Mouse (Mus musculus) 3134 (cell line): ENCODE data around the gene Olig1.
"Not testable (repeated sequence)": the region's sequence is repeated elsewhere in the genome, so short reads cannot be mapped to it uniquely, and the experiment has no call there.

Source experiments
- DNase-seq: peaks from one replicate; pipeline ENCODE4 v3.0.0-alpha.2; 2011; ENCODE audit warnings: low spot score; ENCODE audit not compliant: insufficient read length; ENCODE audit errors: extremely low read depth

Gene Olig1

GRCm38 (mm10) chr16:91239024-91239423, 30.5 kb upstream of the Olig1 start:
- no peak for DNase-seq

- no peak for DNase-seq
These were observed 23.3 kb upstream of the Olig1 start for GRCm38 (mm10) chr16:91246292-91246691.

DNA sequence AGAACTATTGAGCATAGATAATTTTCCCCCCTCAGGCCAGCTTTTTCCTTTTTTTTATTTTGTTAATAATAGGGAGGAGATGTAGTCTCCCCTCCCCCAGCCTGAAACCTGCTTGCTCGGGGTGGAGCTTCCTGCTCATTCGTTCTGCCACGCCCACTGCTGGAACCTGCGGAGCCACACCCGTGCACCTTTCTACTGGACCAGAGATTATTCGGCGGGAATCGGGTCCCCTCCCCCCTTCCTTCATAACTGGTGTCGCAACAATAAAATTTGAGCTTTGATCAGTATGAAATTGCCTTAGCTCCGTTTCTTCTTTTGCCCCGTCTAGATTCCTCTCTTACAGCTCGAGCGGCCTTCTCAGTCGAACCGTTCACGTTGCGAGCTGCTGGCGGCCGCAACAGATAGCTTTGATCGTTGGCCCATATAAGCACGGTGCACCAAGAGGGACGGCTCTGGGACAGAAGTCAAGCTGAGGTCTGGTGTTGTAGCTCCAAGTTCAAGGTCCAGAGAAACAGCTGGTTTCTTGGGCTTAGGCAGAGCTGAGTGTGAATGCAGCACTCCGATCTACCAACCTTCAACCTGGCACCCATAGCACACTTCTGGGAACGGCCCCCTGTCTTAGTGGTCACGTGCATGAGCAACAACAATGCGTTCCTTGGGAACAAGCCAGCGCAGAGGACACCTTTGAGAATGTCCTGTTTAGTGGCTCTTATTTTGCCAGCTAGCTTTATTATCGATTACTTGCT, 14.0 kb upstream of the Olig1 start:
- DNase-seq: not testable (repeated sequence)

GRCm38 (mm10) chr16:91258956-91259355, 10.6 kb upstream of the Olig1 start:
- DNase-seq: no peak

GRCm38 (mm10) chr16:91260861-91261260, 8.7 kb upstream of the Olig1 start:
- DNase-seq: no peak

DNA sequence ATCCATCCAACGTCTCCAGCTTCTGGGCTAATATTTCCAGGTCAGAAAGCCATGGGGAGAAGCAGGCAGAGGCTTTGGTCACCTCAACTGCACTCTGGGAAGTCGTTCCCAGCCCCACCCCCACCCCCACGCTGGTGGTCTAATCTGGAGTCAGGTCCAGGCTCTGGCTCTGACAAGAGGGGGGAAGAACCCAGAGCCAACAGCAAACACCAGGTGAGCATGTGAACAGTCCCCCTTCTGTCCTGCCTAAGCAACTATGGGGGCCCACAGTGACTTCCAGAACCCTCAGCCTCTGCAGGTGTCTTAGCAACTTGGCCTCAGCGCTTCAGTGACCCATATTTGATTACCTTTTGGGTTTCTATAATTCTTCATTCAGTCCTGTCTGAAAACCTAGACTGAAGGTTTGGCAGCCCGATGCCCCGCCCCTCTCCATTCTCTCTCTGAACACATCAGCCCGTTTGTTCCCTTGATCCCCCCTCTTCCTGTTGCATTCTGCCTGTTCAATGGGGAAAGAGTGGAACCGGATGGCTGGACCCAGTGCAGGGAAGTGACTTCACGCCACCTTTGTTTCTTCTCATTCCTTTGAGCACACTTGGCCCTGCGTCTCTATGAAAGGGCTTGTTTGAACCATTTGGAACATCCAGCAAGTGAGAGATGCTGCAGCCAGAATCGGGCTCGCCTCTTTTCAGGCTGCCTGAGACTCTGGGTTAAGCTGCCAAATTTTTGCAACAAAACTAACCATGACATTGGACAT, 6.9 kb upstream of the Olig1 start:
- no peak for DNase-seq

DNA sequence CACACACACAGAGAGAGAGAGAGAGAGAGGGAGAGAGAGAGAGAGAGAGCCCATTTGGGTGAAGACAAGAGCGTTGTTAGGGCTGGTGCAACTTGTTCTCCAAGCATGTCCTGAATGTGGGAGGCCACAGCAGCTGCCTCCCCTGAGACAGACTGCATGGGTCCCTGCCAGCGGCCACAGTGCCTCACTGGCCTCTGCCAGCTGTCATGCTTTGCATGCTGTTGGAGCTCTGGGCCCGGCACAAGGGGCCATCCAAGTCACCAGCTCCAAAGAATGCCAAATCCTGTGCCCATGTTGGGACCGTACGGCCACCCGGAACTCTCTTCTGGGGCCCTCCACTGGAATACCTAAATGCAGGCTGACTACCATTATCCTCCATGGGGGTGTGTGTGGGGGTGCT, 3.6 kb upstream of the Olig1 start:
- peak; percentile 41 for DNase-seq

GRCm38 (mm10) chr16:91268724-91269452, 684 bp upstream of the Olig1 start:
- DNase-seq: no peak

GRCm38 (mm10) chr16:91270212-91270971, 820 bp downstream of the Olig1 start:
- DNase-seq: no peak

DNA sequence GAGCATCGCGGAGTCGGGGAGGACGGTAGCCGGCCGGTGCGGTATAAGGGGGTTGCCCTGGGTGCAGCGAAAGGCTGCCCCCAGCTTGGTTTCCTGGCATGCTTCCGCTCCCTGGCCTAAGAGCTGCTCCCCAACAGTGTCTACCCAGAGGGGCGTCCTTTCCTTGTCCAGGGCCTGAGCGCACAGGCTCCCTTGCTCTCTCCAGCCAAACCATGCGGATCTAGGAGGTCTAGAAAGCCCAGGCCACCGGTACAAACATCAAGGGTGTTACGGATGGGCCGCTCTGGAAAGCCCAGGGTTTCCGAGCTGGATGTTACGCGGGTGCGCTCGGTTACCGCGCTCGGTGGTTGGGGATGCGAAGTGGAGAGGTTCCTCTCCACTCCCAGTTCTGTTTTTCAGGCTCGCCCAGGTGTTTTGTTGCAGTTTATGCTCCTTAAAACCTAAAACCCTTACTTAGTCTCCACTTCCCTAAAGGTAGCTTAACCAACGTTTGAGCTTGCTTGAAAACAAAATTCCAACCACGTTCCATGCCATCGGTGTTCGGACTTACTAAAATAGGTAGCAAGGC, 1.5 kb downstream of the Olig1 start:
- no peak for DNase-seq

DNA sequence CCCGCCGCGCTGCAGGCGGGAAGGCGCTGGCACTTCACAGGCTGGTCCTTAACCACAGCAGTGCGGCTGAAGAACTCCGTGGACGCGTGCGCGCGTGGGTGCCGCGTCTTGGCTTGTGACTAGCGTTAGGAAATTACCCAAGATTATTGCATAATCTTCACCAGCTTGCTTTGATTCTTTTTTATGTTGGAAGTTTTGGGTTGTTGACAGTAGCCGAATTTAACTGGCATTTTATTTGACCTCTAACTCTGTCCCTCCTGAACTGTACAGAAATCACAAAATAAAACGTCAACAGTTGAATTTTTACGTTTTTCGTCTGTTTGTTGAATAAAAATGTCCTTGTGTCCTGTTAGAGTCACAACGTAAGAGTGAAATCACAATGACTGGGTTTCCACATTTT, 2.1 kb downstream of the Olig1 start:
- no peak for DNase-seq

DNA sequence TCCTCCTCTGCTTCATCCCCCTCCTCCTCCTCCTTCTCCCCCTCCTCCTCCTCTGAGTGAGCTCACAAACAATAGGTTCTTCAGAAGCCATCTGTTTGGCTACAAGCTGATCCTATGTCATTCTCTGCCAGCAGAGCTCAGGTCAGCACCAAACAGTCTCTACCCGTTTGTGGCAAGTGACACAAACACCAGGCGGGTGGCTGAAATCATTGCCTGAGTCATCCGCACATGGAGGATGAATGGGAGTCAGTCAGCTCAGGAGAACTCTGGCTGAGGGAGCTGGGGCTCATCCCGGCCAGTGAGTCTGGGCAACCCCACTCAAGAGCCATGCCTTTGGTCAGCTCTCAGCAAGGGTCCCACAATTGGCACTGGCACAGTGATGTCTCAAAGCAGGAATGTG, 10.9 kb downstream of the Olig1 start:
- peak; percentile 47 for DNase-seq

DNA sequence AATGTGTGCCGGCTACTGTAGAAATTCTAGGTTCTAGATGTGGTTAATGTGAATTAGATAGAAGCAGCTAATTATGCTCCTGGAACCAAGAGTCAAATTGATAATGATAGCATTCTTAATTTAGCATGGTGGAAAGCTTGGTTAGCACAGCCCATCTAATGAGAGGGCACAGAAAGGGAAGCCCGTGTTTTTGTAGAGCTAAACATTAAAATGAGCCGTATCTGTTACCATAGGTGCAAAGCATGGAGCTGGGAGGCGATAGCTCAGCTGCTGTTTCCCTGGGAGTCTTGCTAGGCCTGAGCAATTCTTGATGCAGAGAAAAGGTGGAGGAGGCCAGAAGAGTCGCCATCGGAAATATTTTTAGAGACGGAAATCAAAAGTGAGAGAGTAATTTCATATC, 22.5 kb downstream of the Olig1 start:
- DNase-seq: no peak

GRCm38 (mm10) chr16:91292719-91293333, 23.3 kb downstream of the Olig1 start:
- DNase-seq: no peak

- no peak for DNase-seq
These were observed 28.2 kb downstream of the Olig1 start for GRCm38 (mm10) chr16:91297726-91298125.

GRCm38 (mm10) chr16:91299412-91299811, 29.8 kb downstream of the Olig1 start:
- DNase-seq: no peak

GRCm38 (mm10) chr16:91300641-91301441, 31.3 kb downstream of the Olig1 start:
- DNase-seq: no peak

DNA sequence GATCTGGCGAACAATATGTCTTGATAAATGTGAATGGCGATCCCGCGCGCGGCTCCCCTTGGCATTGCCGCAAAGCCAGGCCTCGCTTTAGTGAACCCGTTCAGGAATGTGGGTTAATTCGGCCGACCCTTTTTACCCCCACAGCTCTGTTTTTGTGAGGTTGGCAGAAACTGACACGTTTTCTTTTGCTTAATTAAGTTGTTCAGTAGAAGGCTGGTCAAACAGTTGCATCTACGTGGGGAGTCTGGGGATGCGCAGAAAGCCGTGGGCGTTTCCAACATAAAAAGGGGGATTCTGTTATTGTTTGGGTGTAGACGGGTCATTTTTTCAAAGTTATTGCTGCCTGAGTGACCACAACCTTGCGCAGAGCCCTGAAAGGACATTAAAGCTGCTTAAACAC, 31.9 kb downstream of the Olig1 start:
- DNase-seq: no peak
